Mouse (Mus musculus) limb, embryonic 13.5 days (tissue): ENCODE measurements around the gene Cacng6. TPM values are rescaled to one million over a fixed set of nuclear protein-coding genes. Genes with fewer than 3 reads are reported as not detected.

Experiments used
- ATAC-seq: fragments of 200-750 bp; cut with Nextera tagmentation; 2 replicates; pipeline ENCODE4 v1.8.0; 2017; ENCODE audit warnings: low read depth, moderate number of reproducible peaks, moderate TSS enrichment; ENCODE audit not compliant: low FRiP score
- H3K27ac ChIP-seq: fragments of 300-500 bp; sonication (generic); 2 replicates; pipeline ENCODE4 v1.5.1; 2015; ENCODE audit warnings: inconsistent platforms, mild to moderate bottlenecking, moderate library complexity
- H3K27me3 ChIP-seq: fragments of 300-500 bp; sonication (generic); 2 replicates; pipeline ENCODE4 v1.6.1; 2015; ENCODE audit warnings: mild to moderate bottlenecking, inconsistent platforms
- H3K36me3 ChIP-seq: fragments of 300-500 bp; sonication (generic); 2 replicates; pipeline ENCODE4 v1.6.1; 2015; ENCODE audit warnings: inconsistent platforms, mild to moderate bottlenecking, moderate library complexity
- H3K4me1 ChIP-seq: fragments of 300-500 bp; sonication (generic); 2 replicates; pipeline ENCODE4 v1.6.1; 2015; ENCODE audit warnings: inconsistent platforms
- H3K4me2 ChIP-seq: fragments of 300-500 bp; sonication (generic); replicated peaks from 2 replicates; pipeline ENCODE4 v1.6.1; 2015; ENCODE audit warnings: inconsistent platforms, mild to moderate bottlenecking, moderate library complexity
- H3K4me3 ChIP-seq: fragments of 300-500 bp; sonication (generic); 2 replicates; pipeline ENCODE4 v1.5.1; 2015; ENCODE audit warnings: moderate library complexity, mild to moderate bottlenecking, inconsistent platforms
- H3K9ac ChIP-seq: fragments of 300-500 bp; sonication (generic); 2 replicates; pipeline ENCODE4 v1.6.1; 2015; ENCODE audit warnings: mild to moderate bottlenecking, inconsistent platforms
- H3K9me3 ChIP-seq: fragments of 300-500 bp; sonication (generic); 2 replicates; pipeline ENCODE4 v1.6.1; 2016; ENCODE audit warnings: inconsistent platforms
- WGBS: fragments of 180-500 bp; shearing (Covaris S2); methylation state at CpG from one replicate; pipeline ENCODE4 v1.1.7; 2015; 5-methylcytosine and 5-hydroxymethylcytosine counted together
- polyA plus RNA-seq: library from polyadenylated mRNA; unstranded; fragments of >200 nt; fragmentation: Nextera tagmentation; extraction: Ambion mirVana; gene quantifications from 2 replicates; pipeline ENCODE4 v1.2.1, GENCODE M21; 2015

The Cacng6 gene
- polyA plus RNA-seq, 1 experiment from 2014 or later = 7.4 TPM

GRCm38 (mm10) chr7:3422051-3422450, 1.9 kb upstream of the Cacng6 start:
- Histone ChIP-seq H3K4me3 (peak overlapping the region; percentile 2; the same call in 1 of the 2 replicates), H3K27me3 (peaks cover 92% of the 10 kb centered on the region), H3K9me3 (no peaks in the 10 kb centered on the region), H3K4me2 (peak overlapping the region; percentile 54; the same call in 1 of the 2 replicates), H3K4me1 (peaks cover 7% of the 10 kb centered on the region), H3K9ac (no peak overlapping the region), H3K27ac (no peak overlapping the region), H3K36me3 (no peaks in the 10 kb centered on the region)
- no peak for ATAC-seq
- WGBS = 67% methylated on average over 7 of the region's 7 CpGs

- under 1% methylated on average over 29 of the region's 30 CpGs for WGBS
- no peak overlapping the region for H3K27ac ChIP-seq
- ATAC-seq = peak; percentile 64
- H3K4me3 ChIP-seq = peak overlapping the region; percentile 26
- no peaks in the 10 kb centered on the region for H3K9me3 ChIP-seq
- H3K27me3 ChIP-seq = peaks cover 84% of the 10 kb centered on the region
- H3K4me2 ChIP-seq = peak overlapping the region; percentile 54
- peaks cover 7% of the 10 kb centered on the region for H3K4me1 ChIP-seq
- no peak overlapping the region for H3K9ac ChIP-seq
- no peaks in the 10 kb centered on the region for H3K36me3 ChIP-seq
Observed at GRCm38 (mm10) chr7:3423430-3423829, 565 bp upstream of the Cacng6 start.

- Histone ChIP-seq H3K4me1 (peaks cover 7% of the 10 kb centered on the region), H3K4me3 (no peak overlapping the region), H3K9ac (no peak overlapping the region), H3K27me3 (peaks cover 73% of the 10 kb centered on the region), H3K27ac (no peak overlapping the region), H3K9me3 (no peaks in the 10 kb centered on the region), H3K36me3 (no peaks in the 10 kb centered on the region), H3K4me2 (no peak overlapping the region)
- WGBS = 90% methylated on average over 5 of the region's 5 CpGs
- no peak for ATAC-seq
Observed at GRCm38 (mm10) chr7:3425141-3425540, 1.1 kb downstream of the Cacng6 start.

- Histone ChIP-seq H3K4me3 (no peak overlapping the region), H3K9me3 (no peaks in the 10 kb centered on the region), H3K36me3 (no peaks in the 10 kb centered on the region), H3K4me2 (no peak overlapping the region), H3K4me1 (no peaks in the 10 kb centered on the region), H3K9ac (no peak overlapping the region; the same call in 1 of the 2 replicates), H3K27me3 (peaks cover 26% of the 10 kb centered on the region), H3K27ac (no peak overlapping the region)
- WGBS = 73% methylated on average over 6 of the region's 6 CpGs
- ATAC-seq = no peak
Observed at GRCm38 (mm10) chr7:3430161-3430560, 6.2 kb downstream of the Cacng6 start.

- no peak overlapping the region for H3K4me2 ChIP-seq
- no peaks in the 10 kb centered on the region for H3K4me1 ChIP-seq
- no peak overlapping the region for H3K27ac ChIP-seq
- WGBS = 76% methylated on average over 1 of the region's 1 CpGs
- H3K36me3 ChIP-seq = no peaks in the 10 kb centered on the region
- no peaks in the 10 kb centered on the region for H3K9me3 ChIP-seq
- H3K4me3 ChIP-seq = no peak overlapping the region
- no peak for ATAC-seq
- peaks cover 12% of the 10 kb centered on the region; the same call in 1 of the 2 replicates for H3K27me3 ChIP-seq
- H3K9ac ChIP-seq = no peak overlapping the region
Observed at GRCm38 (mm10) chr7:3432066-3432465, 8.1 kb downstream of the Cacng6 start.

GRCm38 (mm10) chr7:3437941-3438340, 13.9 kb downstream of the Cacng6 start:
- Histone ChIP-seq H3K9ac (no peak overlapping the region), H3K36me3 (no peaks in the 10 kb centered on the region), H3K4me1 (peaks cover 4% of the 10 kb centered on the region; the same call in 1 of the 2 replicates), H3K4me3 (no peak overlapping the region), H3K9me3 (no peaks in the 10 kb centered on the region), H3K27me3 (no peaks in the 10 kb centered on the region), H3K4me2 (no peak overlapping the region), H3K27ac (no peak overlapping the region)
- 51% methylated on average over 5 of the region's 5 CpGs for WGBS
- ATAC-seq = no peak

- no peak for ATAC-seq
- 88% methylated on average over 11 of the region's 11 CpGs for WGBS
- Histone ChIP-seq H3K4me2 (no peak overlapping the region), H3K9ac (no peak overlapping the region), H3K36me3 (no peaks in the 10 kb centered on the region), H3K27me3 (no peaks in the 10 kb centered on the region), H3K27ac (no peak overlapping the region), H3K4me1 (peaks cover 4% of the 10 kb centered on the region; the same call in 1 of the 2 replicates), H3K9me3 (no peaks in the 10 kb centered on the region), H3K4me3 (no peak overlapping the region)
Observed at GRCm38 (mm10) chr7:3439984-3440383, 16.0 kb downstream of the Cacng6 start.

- WGBS = 67% methylated on average over 8 of the region's 8 CpGs
- Histone ChIP-seq H3K9me3 (no peaks in the 10 kb centered on the region), H3K36me3 (no peaks in the 10 kb centered on the region), H3K4me3 (no peak overlapping the region), H3K4me2 (no peak overlapping the region), H3K4me1 (peaks cover 4% of the 10 kb centered on the region; the same call in 1 of the 2 replicates), H3K27me3 (no peaks in the 10 kb centered on the region), H3K27ac (no peak overlapping the region), H3K9ac (no peak overlapping the region)
- no peak for ATAC-seq
Observed at GRCm38 (mm10) chr7:3440526-3440925, 16.5 kb downstream of the Cacng6 start.

GRCm38 (mm10) chr7:3442476-3443062, 18.6 kb downstream of the Cacng6 start:
- ATAC-seq = no peak
- Histone ChIP-seq H3K27me3 (no peaks in the 10 kb centered on the region), H3K9me3 (no peaks in the 10 kb centered on the region), H3K4me2 (no peak overlapping the region), H3K4me1 (peaks cover 4% of the 10 kb centered on the region; the same call in 1 of the 2 replicates), H3K4me3 (no peak overlapping the region), H3K9ac (no peak overlapping the region), H3K36me3 (no peaks in the 10 kb centered on the region), H3K27ac (no peak overlapping the region)
- WGBS = 84% methylated on average over 10 of the region's 10 CpGs

- H3K4me3 ChIP-seq = no peak overlapping the region
- no peaks in the 10 kb centered on the region for H3K27me3 ChIP-seq
- H3K4me1 ChIP-seq = no peaks in the 10 kb centered on the region
- no peak overlapping the region for H3K9ac ChIP-seq
- H3K4me2 ChIP-seq = no peak overlapping the region
- H3K27ac ChIP-seq = no peak overlapping the region
- ATAC-seq = no peak
- H3K9me3 ChIP-seq = no peaks in the 10 kb centered on the region
- 65% methylated on average over 3 of the region's 3 CpGs for WGBS
- H3K36me3 ChIP-seq = no peaks in the 10 kb centered on the region
Observed at GRCm38 (mm10) chr7:3444678-3445077, 20.7 kb downstream of the Cacng6 start.

GRCm38 (mm10) chr7:3446584-3446983, 22.6 kb downstream of the Cacng6 start:
- WGBS = 82% methylated on average over 3 of the region's 3 CpGs
- no peak overlapping the region for H3K4me3 ChIP-seq
- ATAC-seq = no peak

GRCm38 (mm10) chr7:3447026-3447425, 23.0 kb downstream of the Cacng6 start:
- 75% methylated on average over 4 of the region's 4 CpGs for WGBS
- Histone ChIP-seq H3K4me1 (no peaks in the 10 kb centered on the region), H3K9me3 (no peaks in the 10 kb centered on the region), H3K27ac (no peak overlapping the region), H3K4me2 (no peak overlapping the region), H3K27me3 (no peaks in the 10 kb centered on the region), H3K9ac (no peak overlapping the region), H3K36me3 (no peaks in the 10 kb centered on the region), H3K4me3 (no peak overlapping the region)
- ATAC-seq = no peak

More at GRCm38 (mm10) chr7:3446584-3446983, 22.6 kb downstream of the Cacng6 start:
- H3K36me3 ChIP-seq = no peaks in the 10 kb centered on the region
- H3K9me3 ChIP-seq = no peaks in the 10 kb centered on the region
- no peaks in the 10 kb centered on the region for H3K27me3 ChIP-seq
- H3K27ac ChIP-seq = no peak overlapping the region
- H3K9ac ChIP-seq = no peak overlapping the region
- no peak overlapping the region for H3K4me2 ChIP-seq
- no peaks in the 10 kb centered on the region for H3K4me1 ChIP-seq
